Mouse (Mus musculus) left cerebral cortex, adult 2 months (tissue): ENCODE data around the gene Tmem33. TPM values are rescaled to one million over a fixed set of nuclear protein-coding genes. Genes with fewer than 3 reads are reported as not detected.

Source experiments
- DNase-seq, 2 experiments: peaks; one replicate each; pipeline ENCODE4 v3.0.0; 2021 to 2022; ENCODE audit warnings: low spot score in 2 of 2, mixed read lengths in 1 of 2; ENCODE audit errors: extremely low spot score in 1 of 2
- H3K27ac ChIP-seq: fragments of 200-600 bp; 2 replicates; pipeline ENCODE4 v1.8.1; 2022
- H3K4me3 ChIP-seq: fragments of 200-600 bp; 2 replicates; pipeline ENCODE4 v1.8.1; 2022
- CTCF ChIP-seq: fragments of 200-600 bp; IDR thresholded peaks from 2 replicates; pipeline ENCODE4 v1.8.1; 2022; ENCODE audit warnings: antibody characterized with exemption, mild to moderate bottlenecking, moderate library complexity
- intact Hi-C: fragments of 180-260 bp; cut with DNase I; formaldehyde crosslinking; loops from one replicate; pipeline ENCODE4 v1.15.1; 2025
- total RNA-seq, 2 experiments: library from RNA; stranded (reverse); gene quantifications; 2 replicates each; pipeline ENCODE4 v1.2.3; 2021

Tmem33 gene
- total RNA-seq, 2 experiments from 2014 or later, result 90.2 to 92.8 TPM

DNA sequence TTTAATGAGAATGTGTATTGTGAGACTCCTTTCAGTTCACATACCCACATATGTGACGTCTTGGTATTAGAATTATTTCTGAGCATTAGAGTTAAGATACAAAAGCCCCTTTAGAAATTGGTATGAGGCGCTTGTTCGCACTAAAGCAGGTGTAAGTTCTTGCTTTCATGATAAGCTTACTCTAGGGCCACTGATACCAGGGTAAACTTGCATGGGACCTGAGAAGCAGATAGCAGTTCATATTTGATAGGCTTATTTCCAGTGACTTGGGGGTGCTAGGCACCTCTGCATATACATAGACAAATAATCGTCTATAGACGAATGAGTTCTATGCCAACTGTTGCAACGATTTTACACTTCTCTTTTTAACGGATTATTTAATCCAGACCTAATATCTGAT lies 2.6 kb downstream of the Tmem33 start:
- intact Hi-C loops, result no loop called here

DNA sequence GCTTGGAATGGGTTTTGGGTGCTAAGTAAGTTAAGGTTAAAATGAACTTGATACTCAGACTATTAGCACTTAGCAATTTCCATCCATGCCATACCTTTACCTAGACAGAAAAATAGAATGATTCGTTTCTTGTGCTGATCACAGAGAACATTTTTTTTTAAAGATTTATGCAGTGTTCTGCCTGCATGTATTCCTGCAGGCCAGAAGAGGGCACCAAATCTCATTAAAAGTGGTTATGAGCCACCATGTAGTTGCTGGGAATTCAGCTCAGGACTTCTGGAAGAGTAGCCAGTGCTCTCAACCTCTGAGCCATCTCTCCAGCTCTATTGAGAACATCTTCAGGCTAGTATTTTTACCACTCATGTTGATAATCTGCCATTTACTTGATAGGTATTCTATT lies 5.7 kb downstream of the Tmem33 start:
- peak; percentile 49 for TF ChIP-seq CTCF
- DNase-seq, result no peak
- Histone ChIP-seq H3K27ac (no peak overlapping the region), H3K4me3 (no peak overlapping the region)
- intact Hi-C loops, result no loop called here

More for the DNA sequence above, 2.6 kb downstream of the Tmem33 start:
- TF ChIP-seq CTCF, result no peak
- Histone ChIP-seq H3K4me3 (no peak overlapping the region), H3K27ac (no peak overlapping the region)
- no peak for DNase-seq

DNA sequence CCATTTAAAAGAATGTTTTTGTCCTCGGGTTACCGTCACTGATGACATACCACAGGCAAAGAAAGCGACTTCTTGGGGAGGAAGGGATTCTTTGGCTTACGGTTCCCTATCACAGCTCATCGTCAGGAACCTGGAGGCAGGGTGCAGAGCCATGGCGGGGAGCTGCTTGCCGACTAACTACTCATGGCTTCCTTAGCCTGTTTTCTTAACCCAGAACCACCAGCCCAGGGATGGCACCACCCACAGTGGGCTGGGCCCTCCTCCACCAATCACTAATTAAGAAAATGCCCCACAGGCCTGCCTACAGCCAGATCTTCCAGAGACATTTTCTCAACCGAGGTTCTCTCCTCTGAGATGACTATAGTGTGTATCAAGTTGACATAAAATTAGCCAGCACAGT lies 8.9 kb downstream of the Tmem33 start:
- no peak for DNase-seq
- TF ChIP-seq CTCF, result no peak
- intact Hi-C loops, result no loop called here
- no peak overlapping the region for H3K4me3 ChIP-seq
- no peak overlapping the region for H3K27ac ChIP-seq

DNA sequence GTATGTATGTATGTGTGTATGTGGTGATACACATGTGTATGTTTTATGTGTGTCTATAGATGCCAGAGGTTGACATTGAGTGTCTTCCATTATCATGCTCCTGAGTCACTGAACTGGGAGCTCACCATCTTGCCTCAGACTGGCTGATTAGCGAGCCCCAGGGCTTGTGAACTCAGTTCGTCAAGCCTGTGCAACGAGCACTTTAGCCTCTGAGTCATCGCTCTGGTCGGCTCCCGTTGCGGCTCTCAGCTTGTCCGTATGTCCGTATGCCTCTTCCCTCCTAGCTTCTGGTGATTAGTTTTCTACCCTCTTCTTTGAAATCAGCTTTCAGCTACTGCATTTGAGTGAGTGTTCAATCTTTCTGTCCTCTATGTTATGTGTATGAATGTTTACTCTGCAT lies 19.0 kb downstream of the Tmem33 start:
- H3K27ac ChIP-seq, result no peak overlapping the region
- DNase-seq, result no peak
- intact Hi-C loops, result no loop called here
- no peak for TF ChIP-seq CTCF
- H3K4me3 ChIP-seq, result no peak overlapping the region

DNA sequence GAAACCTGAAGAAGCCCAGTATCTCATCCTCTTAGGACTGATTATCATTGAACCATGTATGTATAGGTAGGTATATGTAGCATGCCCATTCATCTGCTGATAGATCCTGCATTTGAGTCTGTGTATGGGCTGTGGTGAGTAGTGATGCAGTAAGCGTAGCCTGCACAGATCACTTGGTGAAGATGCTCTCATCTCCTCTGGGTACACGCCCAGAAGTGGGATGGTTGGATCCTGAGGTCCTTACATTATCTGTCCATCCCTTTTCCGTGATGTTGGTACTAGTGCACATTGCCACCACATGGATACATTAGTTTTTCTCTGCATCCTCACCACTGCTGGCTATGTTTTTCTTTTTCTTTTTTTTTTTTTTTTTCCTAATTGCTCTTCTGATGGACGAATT lies 19.5 kb downstream of the Tmem33 start:
- no peak overlapping the region for H3K27ac ChIP-seq
- intact Hi-C loops, result no loop called here
- no peak for DNase-seq
- no peak overlapping the region for H3K4me3 ChIP-seq
- TF ChIP-seq CTCF, result no peak

DNA sequence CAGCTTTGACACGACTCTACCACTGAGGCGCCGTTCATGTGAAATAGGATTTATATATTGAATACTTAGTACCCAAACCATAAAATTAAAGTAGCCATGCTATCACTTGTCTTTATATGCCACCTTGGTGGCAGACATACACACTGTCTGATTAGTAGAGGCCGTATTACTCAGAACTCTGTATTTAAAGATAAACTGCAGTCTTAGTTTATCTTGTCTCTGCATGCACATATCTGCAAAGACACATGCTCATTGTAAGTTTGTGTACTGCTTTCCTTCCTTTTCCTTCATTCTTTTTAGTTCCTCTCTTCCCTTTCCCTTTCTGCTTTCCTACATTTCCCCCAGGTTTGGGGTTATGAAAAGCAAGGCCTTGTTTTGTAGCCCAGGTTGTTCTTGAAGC lies 20.0 kb downstream of the Tmem33 start:
- Histone ChIP-seq H3K27ac (no peak overlapping the region), H3K4me3 (no peak overlapping the region)
- TF ChIP-seq CTCF, result no peak
- DNase-seq, result no peak
- intact Hi-C loops, result no loop called here

DNA sequence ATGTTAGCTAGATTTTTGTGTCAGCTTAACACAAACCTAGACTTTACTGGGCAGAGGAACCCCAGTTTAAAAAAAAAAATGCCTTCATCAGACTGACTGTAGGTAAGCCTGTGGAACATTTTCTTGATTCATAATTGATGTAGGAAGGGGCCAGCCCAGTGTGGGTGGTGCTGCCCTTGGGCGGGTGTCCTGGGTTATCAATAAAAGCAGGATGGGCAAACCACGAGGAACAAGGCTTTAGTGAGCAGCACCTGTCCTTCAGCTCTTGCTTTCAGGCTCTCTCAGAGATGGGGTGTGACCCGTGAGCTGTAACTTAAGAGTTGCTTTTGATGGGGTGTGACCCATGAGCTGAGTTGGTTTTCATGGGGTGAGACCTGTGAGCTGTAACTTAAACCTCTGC lies 34.7 kb downstream of the Tmem33 start:
- no peak overlapping the region for H3K4me3 ChIP-seq
- no peak for TF ChIP-seq CTCF
- no peak for DNase-seq
- intact Hi-C loops, result no loop called here
- H3K27ac ChIP-seq, result no peak overlapping the region

DNA sequence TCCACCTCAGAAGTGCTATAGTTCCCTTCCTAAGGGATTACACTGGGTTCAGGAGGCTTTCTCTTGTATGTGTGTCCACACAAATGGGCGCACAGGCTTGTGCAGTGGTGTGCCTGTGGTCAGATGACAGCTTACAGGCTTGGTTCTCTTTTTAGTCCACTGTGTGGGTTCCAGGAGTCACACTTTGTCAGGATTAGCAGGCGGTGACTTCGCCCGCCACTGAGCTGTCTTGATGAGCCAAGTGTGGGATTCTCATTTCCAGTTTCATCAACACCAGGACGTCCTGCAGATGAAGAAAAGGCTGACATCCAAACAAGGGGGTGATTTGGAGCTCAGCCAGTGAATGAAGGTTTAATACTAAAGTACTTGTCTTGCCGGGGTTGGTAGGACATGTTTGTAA lies 35.3 kb downstream of the Tmem33 start:
- TF ChIP-seq CTCF, result no peak
- intact Hi-C loops, result no loop called here
- H3K4me3 ChIP-seq, result no peak overlapping the region
- DNase-seq, result no peak
- no peak overlapping the region for H3K27ac ChIP-seq

DNA sequence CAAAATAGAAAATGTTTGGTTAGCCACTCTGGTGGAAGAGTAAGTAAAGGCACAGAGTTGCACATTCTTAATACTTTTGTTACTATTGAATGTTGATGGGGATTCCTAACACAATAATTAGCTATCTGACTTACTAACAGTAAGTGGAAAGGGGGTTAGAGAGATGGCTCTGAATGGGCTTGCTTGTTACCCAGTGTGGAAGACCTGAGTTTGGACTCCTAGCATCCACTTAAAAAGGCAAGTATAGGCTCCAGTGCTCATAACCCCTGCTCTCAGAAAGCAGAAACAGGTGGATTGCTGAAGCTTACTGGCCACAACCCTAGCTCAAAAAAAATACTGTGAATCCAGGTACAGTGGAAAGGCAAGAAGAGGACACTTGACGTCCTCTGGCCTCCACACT lies 35.8 kb downstream of the Tmem33 start:
- no peak overlapping the region for H3K27ac ChIP-seq
- H3K4me3 ChIP-seq, result no peak overlapping the region
- intact Hi-C loops, result no loop called here
- no peak for DNase-seq
- TF ChIP-seq CTCF, result no peak

DNA sequence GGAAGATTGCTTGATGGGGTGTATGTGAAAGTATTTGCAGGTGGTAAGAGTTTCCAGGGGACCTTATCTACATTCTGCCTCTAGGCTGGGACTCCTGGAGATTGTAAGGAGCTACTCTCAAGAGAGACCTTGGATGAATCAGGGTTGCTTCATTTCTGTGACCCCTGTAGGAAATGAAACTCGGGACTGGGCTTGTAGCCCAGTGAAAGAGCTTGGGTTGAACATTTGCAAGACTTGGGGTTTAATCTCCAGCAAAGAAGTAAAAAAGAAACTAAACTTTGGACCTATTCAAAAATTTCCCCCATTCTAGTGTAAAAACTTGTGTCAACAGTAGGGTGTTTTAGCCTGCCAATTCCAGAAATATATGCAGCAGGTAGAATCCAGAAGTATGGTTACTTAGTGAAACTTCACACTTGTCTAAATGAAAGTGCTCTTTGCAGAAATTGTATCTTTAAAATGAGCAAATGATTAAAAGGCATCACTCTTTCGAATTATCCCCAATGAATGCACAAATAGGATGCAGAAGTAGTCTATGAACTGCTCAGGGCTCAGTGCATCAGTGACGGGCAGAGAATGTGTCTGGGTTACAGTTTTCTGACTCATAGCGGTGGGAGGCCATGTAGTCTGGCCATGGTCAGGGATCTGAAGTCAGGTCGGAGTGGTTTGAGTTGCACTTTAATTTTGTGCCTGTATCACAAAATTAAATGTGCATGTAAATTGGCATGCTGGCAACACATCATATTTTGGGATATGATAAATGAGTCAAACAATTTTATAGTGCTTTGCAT lies 36.9 kb downstream of the Tmem33 start:
- no peak for DNase-seq
- no peak for TF ChIP-seq CTCF
- Histone ChIP-seq H3K27ac (no peak overlapping the region), H3K4me3 (no peak overlapping the region)
- intact Hi-C loops, result no loop called here

DNA sequence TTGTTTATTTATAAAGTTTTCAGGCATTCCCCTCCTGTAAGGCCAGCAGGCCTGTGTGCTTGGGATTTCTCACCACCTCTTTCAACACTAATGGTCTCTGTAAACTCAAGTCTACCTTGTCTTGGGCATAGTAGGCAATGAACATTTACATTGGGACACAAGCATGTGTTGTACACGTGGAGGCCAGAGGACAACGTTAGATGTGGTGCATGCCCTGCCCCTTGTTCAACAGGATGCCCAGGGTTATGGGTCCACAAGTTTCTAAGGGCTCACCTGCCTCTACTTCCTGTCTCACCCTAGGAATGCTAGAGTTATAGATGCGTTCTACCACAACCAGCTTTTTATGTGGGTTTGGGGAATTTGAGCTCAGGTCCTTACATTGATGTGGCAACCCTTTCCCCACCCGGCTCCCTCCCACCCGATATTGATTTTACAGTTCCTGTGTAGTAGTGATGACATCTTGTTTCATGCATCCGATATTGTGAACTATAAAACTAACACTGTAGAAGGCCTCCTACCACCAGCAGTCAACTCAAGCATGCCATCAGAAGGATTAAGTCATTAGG lies 39.6 kb downstream of the Tmem33 start:
- TF ChIP-seq CTCF, result no peak
- H3K27ac ChIP-seq, result no peak overlapping the region
- H3K4me3 ChIP-seq, result no peak overlapping the region
- intact Hi-C loops, result no loop called here
- DNase-seq, result no peak

DNA sequence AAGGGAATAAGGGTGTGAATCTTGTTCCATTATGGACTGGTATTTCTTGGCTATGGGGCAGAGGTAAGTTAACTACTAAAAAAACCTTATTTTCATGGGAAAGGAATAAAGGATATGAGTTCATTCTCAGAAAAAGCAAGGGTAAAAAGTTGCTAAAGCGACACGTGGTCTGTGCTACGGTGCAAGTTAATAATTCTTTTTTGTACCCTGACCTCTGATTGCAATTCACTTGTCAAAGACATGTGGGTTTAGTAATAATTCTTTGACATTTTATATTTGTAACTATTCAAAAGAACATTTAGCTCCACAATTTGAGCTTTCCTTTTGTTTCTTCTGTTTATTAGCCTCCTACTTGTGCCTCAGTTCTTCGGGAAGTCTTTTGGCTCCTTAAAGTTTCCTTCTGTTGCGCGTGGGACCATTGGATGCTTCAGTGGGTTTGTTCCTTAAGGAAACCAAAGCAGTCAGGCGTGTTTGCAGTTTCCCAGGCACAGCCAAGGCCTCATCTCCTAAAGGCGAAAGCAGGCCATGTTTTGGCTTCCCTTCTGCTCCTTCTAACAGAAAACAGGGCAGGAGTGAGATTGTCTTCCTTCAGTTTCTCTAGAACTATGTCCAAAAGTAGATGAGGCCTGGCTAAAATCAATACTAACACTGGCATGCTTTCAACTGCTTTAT lies 40.7 kb downstream of the Tmem33 start:
- no peak overlapping the region for H3K4me3 ChIP-seq
- DNase-seq, result no peak
- TF ChIP-seq CTCF, result no peak
- no peak overlapping the region for H3K27ac ChIP-seq
- intact Hi-C loops, result no loop called here
